Mouse (Mus musculus): Measurements from ENCODE around the gene Crip3.
A peak's percentile ranks its signal among the peaks of the same experiment; 100 is the strongest.

Crip3 gene

GRCm38 (mm10) chr17:46428761-46429414 lies at the start of gene Crip3:
Crip3 (plus strand) TSS chr17:46428926.
- DNase-seq: peak in 1 of 2 experiments; percentile 49

GRCm38 (mm10) chr17:46383294-46384060 lies 45.2 kb upstream of the Crip3 start, which contains the start of gene Zfp318:
Zfp318 (plus strand) TSS chr17:46383731.
- DNase-seq: peak; percentile 98 to 99

DNA sequence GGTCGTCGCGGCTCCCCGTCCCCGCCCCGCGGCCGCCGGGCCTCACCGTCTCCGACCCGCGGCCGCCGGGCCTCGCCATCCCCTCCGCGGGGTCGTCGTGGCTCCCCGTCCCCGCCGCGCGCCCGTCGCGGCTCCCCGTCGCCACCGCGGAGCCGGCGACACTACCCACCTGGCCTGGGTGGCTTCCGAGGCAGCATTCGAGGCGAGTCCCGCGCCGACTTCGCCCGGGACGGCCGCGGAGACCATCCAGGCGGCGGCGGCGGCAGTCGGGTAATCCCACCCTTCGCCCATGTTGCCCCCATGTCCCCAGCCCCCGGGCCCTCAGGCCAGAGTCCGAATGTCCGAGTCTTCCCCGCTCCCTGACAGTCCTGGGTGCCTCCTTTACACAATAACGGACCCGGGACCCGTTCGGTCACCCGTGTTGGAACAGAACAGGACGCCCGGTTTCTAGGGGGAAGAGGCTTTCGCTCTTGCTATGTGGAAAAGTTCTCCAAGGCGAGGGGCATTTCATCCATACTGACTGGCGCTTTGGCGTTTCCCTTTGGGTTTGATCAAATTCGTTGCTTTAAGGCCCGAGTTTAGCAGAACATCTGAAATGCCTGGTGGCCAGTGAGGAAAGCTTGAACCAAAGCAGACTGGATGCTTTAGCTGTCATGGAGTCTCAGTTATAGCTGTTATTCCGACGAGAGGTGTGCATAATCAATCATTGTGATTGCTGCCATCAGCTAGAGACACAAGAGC lies 44.5 kb upstream of the Crip3 start:
- DNase-seq: peak; percentile 25 to 60

- peak in 1 of 2 experiments; percentile 7 for DNase-seq
These were observed 40.5 kb upstream of the Crip3 start for GRCm38 (mm10) chr17:46388200-46388599.

GRCm38 (mm10) chr17:46393012-46393411 lies 35.7 kb upstream of the Crip3 start:
- peak; percentile 43 to 71 for DNase-seq

DNA sequence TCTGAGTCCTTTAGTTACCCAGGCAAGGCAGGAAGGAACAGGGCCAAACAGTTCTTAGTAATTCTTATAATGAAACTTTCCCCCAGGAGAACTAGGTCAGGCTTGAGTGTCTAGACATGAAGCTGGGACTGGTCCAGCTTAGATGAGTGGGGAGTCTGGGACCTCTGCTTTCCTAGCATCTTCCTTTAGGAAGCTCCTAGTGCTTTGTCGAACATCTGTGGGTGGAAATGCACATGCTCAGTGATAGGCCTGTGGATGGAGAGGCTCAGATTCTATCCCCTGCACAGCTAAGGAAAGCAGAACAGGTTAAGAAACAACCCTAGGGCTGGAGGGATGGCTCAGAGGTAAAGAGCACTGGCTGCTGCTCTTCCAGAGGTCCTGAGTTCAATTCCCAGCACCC lies 34.1 kb upstream of the Crip3 start:
- no peak for DNase-seq

- DNase-seq: no peak
These were observed 20.2 kb upstream of the Crip3 start for GRCm38 (mm10) chr17:46408478-46408877.

GRCm38 (mm10) chr17:46418628-46419027 lies 10.1 kb upstream of the Crip3 start:
- DNase-seq: peak in 1 of 2 experiments; percentile 47

GRCm38 (mm10) chr17:46419717-46420116 lies 9.0 kb upstream of the Crip3 start:
- DNase-seq: no peak

DNA sequence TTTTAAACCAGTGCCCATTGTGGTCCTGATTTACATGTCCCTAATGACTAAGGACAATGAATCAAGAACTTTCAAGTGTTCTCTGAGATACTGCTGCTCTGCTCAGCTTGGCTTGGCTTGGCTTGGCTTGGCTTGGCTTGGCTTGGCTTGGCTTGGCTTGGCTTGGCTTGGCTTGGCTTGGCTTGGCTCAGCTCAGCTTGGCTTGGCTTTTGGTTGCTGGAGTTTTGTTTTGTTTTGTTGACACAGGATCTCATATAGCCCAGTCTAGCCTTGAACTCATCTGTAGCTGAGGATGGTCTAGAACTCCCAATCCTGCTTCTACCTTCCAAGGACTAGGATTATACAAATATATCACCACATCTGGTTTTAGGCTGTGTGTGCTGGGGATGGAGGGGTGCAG lies 2.2 kb upstream of the Crip3 start:
- DNase-seq: no peak

- peak; percentile 59 to 78 for DNase-seq
These were observed 4.9 kb downstream of the Crip3 start for GRCm38 (mm10) chr17:46433627-46434026.

- peak; percentile 45 to 74 for DNase-seq
These were observed 8.1 kb downstream of the Crip3 start for GRCm38 (mm10) chr17:46436672-46437366.

DNA sequence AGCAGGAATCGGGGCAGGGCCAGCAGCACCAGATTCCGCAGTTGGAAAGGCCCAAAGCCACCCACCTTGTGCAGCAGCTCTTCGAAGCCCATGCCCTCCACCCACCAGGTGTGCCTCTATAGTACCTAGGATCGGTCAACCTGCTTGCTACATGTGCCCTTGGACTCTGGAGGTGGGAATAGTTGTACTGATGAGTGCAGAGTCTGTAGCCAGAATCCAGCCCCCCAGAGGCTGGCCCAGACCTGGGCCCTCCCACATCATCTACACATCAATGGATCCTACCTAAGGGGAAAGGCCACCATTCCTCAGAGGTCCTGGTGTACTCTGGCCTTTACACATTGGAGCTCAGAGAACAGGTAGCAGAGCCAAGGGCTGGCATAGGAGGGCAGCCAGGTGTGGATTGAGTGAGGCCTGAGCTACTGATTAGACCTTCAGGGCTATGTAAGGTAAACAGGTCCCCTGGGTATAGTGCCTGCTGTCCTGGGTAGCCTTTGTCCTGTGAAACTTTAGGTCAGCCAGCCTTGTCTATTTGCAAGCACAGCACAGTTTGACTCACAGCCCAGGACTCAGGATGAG lies 9.7 kb downstream of the Crip3 start, which contains the start of gene Slc22a7:
TSS of gene Slc22a7 (minus strand) at position 160 of the 576 bp plus-strand sequence.
- peak; percentile 67 to 70 for DNase-seq

DNA sequence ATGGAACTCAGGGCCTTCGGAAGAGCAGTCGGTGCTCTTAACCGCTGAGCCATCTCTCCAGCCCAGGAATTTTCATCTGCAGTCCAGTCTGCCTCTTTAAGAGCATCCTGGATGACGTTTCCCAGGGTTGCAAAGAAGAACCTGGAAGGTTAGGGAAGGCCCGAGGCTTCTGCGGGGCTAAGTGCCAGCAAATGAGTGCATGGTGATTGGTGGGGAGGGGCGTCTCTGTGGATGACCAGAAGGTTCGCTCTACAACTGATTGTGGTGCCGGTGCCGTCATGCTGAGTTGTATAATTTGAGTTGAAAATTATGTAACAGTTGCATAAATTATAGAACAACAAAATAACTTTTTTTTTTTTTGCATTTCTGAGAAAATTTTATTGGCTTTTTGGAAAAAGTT lies 10.4 kb downstream of the Crip3 start:
- DNase-seq: peak in 1 of 2 experiments; percentile 63

DNA sequence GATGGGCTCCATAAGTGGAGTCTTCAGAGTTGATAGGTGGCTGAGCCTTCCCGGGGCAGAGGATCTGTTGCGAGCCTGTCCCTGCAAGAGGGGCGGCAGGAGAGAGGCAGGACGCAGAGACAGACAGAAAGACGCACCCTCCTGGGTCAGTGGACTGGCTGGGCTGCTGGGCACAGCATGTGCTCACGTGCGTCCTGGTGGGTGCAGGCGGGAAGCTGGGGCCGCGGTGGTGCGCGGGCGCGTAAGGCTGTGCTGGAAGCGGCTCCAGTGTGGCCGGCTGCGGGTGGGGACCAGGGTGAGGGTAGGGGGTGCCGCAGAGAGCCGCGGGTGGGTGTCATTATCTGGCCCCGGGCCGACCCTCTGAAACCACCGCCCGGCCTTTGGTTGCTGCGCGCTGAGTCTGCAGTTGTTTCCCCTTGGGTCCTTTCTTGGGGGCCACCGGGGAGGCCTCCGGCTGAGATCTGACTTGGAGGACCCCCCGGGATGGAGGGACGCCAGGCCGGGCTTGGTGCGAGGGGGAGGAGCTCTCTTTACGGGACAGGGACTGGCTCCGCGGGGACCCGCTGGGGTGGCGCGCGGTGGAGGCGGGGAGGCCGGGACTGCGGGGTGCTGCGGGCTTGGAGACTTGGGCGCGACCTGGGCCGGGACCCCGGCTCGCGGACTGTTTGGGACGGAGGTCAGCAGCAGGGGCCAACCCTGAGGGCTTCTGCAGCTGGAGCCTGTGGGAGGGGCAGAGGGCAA lies 16.3 kb downstream of the Crip3 start:
- peak in 1 of 2 experiments; percentile 54 for DNase-seq

DNA sequence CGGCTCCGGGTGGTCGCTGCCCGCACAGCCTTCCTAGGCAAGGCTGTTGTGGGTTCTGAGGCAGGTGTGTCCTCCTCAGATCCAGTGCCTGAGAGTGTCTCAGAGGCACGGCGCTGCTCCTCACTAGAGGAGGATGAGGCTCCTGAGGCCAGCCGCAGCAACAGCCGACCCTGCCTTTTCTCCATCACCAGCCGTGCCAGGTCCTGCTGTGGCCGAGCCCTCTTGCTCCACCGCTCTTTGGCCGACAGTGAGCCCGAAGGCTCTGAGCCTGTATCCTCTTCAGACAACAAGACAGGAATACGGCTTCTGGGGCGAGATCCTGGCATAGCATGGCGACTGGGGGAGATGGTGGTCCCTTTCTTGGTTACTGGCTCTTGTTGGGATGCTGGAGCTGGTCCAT lies 17.5 kb downstream of the Crip3 start:
- DNase-seq: no peak

- peak; percentile 71 to 74 for DNase-seq
These were observed 24.0 kb downstream of the Crip3 start for GRCm38 (mm10) chr17:46452683-46453082.

DNA sequence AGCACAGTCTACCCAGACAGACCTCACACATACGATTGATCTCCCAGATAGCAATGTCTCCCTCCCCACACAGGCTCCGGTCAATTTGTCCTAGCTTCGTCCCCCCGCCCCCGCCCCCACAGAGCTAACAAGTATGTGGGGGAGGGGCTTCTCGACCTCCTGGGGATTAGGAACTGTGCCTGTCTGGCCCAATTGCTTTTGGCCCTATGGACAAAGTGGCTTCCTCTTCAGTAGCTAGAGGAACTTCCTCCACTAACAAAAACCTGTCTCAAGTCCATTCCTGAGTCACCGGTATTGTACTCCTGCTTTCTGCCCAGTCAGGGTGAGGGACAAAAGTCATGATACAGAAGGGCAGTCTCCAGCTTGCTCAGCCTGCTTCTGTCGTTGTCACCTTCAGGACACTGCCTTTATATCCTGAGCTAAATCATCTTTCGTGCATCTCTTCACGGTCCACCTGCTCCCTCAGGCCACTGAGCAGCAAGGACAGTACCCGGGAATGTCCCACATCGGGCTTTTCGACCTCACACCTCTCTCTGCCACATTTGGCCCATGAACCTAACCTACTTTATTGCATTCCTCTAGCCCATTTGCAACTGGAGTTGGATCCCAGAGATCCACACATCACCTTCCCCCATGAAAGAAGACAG lies 24.7 kb downstream of the Crip3 start:
- DNase-seq: peak; percentile 25 to 35

DNA sequence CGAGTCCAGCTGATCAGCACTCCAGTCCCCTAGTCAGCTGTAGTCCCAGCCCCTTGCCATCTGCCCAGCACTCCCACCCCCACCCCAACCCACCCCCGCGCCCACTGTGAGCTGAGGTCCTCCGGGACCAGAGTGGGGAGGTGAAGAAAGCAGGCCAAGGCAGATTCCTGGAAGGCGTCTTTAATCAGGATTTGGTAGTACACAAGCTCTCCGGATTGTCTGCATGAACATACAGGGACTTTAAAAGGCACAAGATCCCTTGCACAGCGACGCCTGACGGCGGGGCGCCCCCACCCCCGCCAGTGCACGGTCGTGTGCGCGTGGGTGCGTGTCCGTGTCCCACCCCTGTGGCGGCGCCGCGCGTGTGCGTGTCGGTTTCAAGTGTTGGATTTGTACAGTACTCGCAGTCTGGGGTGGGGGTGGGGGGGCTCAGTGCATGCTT lies 25.3 kb downstream of the Crip3 start:
- peak in 1 of 2 experiments; percentile 19 for DNase-seq

DNA sequence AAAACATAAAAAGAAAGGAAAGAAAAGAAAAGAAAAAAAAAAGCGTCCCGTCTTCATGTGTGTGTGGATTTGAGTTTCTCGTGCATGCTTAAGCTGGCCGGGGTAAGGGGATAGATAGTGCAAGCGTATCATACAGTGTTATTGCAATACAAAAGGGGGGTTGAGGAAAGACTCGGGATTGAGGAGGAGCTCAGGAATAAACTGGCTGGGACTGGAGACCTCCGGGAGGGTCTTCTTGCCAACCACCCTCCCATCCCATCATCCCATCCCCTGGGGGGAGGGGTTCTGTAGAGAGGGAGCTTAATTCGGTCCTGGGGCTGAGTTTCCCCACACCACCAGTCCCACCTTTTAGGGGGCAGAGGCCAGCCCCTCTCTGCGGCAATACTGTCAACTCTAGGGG lies 25.8 kb downstream of the Crip3 start:
- no peak for DNase-seq

All from kidney, postnatal 36 days (tissue).